Mouse (Mus musculus) hindbrain, embryonic 13.5 days (tissue): ENCODE data around the gene Zscan22. TPM values are rescaled to one million over a fixed set of nuclear protein-coding genes. Genes with fewer than 3 reads are reported as not detected.
"Not testable (repeated sequence)": the region's sequence is repeated elsewhere in the genome, so short reads cannot be mapped to it uniquely, and the experiment has no call there.

Source experiments
- ATAC-seq: fragments of 200-750 bp; cut with Nextera tagmentation; 2 replicates; pipeline ENCODE4 v1.8.0; 2017; ENCODE audit warnings: moderate TSS enrichment; ENCODE audit not compliant: low FRiP score
- H3K27ac ChIP-seq: fragments of 300-500 bp; sonication (generic); 2 replicates; pipeline ENCODE4 v1.5.1; 2015; ENCODE audit warnings: inconsistent platforms, mild to moderate bottlenecking, moderate library complexity
- H3K27me3 ChIP-seq: fragments of 300-500 bp; sonication (generic); 2 replicates; pipeline ENCODE4 v1.6.1; 2015; ENCODE audit warnings: mild to moderate bottlenecking, inconsistent platforms
- H3K36me3 ChIP-seq: fragments of 300-500 bp; sonication (generic); 2 replicates; pipeline ENCODE4 v1.6.1; 2015; ENCODE audit warnings: mild to moderate bottlenecking, inconsistent platforms
- H3K4me1 ChIP-seq: fragments of 300-500 bp; sonication (generic); replicated peaks from 2 replicates; pipeline ENCODE4 v1.6.1; 2015; ENCODE audit warnings: inconsistent platforms
- H3K4me2 ChIP-seq: fragments of 300-500 bp; sonication (generic); 2 replicates; pipeline ENCODE4 v1.6.1; 2015; ENCODE audit warnings: inconsistent platforms, mild to moderate bottlenecking, moderate library complexity
- H3K4me3 ChIP-seq: fragments of 300-500 bp; sonication (generic); 2 replicates; pipeline ENCODE4 v1.5.1; 2015; ENCODE audit warnings: mild to moderate bottlenecking, inconsistent platforms
- H3K9ac ChIP-seq: fragments of 300-500 bp; sonication (generic); 2 replicates; pipeline ENCODE4 v1.6.1; 2015; ENCODE audit warnings: mild to moderate bottlenecking, inconsistent platforms
- H3K9me3 ChIP-seq: fragments of 300-500 bp; sonication (generic); 2 replicates; pipeline ENCODE4 v1.6.1; 2016; ENCODE audit warnings: inconsistent platforms
- WGBS: fragments of 180-500 bp; shearing (Covaris S2); methylation state at CpG from one replicate; pipeline ENCODE4 v1.1.7; 2015; 5-methylcytosine and 5-hydroxymethylcytosine counted together
- polyA plus RNA-seq: library from polyadenylated mRNA; unstranded; fragments of >200 nt; fragmentation: Nextera tagmentation; extraction: Ambion mirVana; gene quantifications from 2 replicates; pipeline ENCODE4 v1.2.1, GENCODE M21; 2015

Zscan22 gene
- polyA plus RNA-seq, 1 experiment from 2014 or later = 10.9 TPM

GRCm38 (mm10) chr7:12934808-12935207 is 37.2 kb downstream of the Zscan22 start:
- Histone ChIP-seq H3K4me3 (no peak overlapping the region), H3K9ac (no peak overlapping the region), H3K36me3 (peaks cover 4% of the 10 kb centered on the region; the same call in 1 of the 2 replicates), H3K27ac (no peak overlapping the region), H3K4me1 (no peaks in the 10 kb centered on the region), H3K4me2 (no peak overlapping the region), H3K27me3 (no peaks in the 10 kb centered on the region), H3K9me3 (no peaks in the 10 kb centered on the region)
- 78% methylated on average over 3 of the region's 3 CpGs for WGBS
- no peak for ATAC-seq

GRCm38 (mm10) chr7:12937254-12937803 is 39.7 kb downstream of the Zscan22 start:
- not testable (repeated sequence) for H3K36me3 ChIP-seq, H3K4me1 ChIP-seq, ATAC-seq, H3K27me3 ChIP-seq, H3K9ac ChIP-seq, H3K4me3 ChIP-seq, H3K4me2 ChIP-seq, H3K27ac ChIP-seq, H3K9me3 ChIP-seq
- 96% methylated on average over 4 of the region's 4 CpGs for WGBS

- Histone ChIP-seq H3K9me3 (no peaks in the 10 kb centered on the region), H3K9ac (no peak overlapping the region), H3K36me3 (no peaks in the 10 kb centered on the region), H3K4me2 (no peak overlapping the region), H3K4me3 (no peak overlapping the region), H3K27me3 (no peaks in the 10 kb centered on the region), H3K27ac (no peak overlapping the region), H3K4me1 (no peaks in the 10 kb centered on the region)
- 87% methylated on average over 4 of the region's 4 CpGs for WGBS
- no peak for ATAC-seq
These were observed 43.0 kb downstream of the Zscan22 start for GRCm38 (mm10) chr7:12940599-12940998.

- Histone ChIP-seq H3K9ac (no peak overlapping the region), H3K4me2 (no peak overlapping the region), H3K36me3 (no peaks in the 10 kb centered on the region), H3K4me1 (0 out of 2 replicates have a peak, but pooled peaks cover under 1% of the 10 kb centered on the region), H3K27ac (no peak overlapping the region), H3K9me3 (no peaks in the 10 kb centered on the region), H3K27me3 (peaks cover 2% of the 10 kb centered on the region; the same call in 1 of the 2 replicates), H3K4me3 (no peak overlapping the region)
- no peak for ATAC-seq
These were observed 45.9 kb downstream of the Zscan22 start for GRCm38 (mm10) chr7:12943488-12943887.

- WGBS = 9% methylated on average over 35 of the region's 35 CpGs
- peak overlapping the region; percentile 71 for H3K9ac ChIP-seq
- H3K27me3 ChIP-seq = peaks cover 2% of the 10 kb centered on the region; the same call in 1 of the 2 replicates
- peak overlapping the region; percentile 82 for H3K4me2 ChIP-seq
- peak; percentile 98 for ATAC-seq
- H3K9me3 ChIP-seq = no peaks in the 10 kb centered on the region
- H3K4me3 ChIP-seq = peak overlapping the region; percentile 47
- peak overlapping the region; percentile 94 for H3K27ac ChIP-seq
- H3K36me3 ChIP-seq = no peaks in the 10 kb centered on the region
- peaks cover 11% of the 10 kb centered on the region for H3K4me1 ChIP-seq
These were observed 51.6 kb downstream of the Zscan22 start for GRCm38 (mm10) chr7:12949032-12949871.

- H3K36me3 ChIP-seq = no peaks in the 10 kb centered on the region
- no peaks in the 10 kb centered on the region for H3K9me3 ChIP-seq
- H3K4me2 ChIP-seq = peak overlapping the region; percentile 82
- peak; percentile 21; the same call in 1 of the 2 replicates for ATAC-seq
- H3K9ac ChIP-seq = peak overlapping the region; percentile 71
- H3K27me3 ChIP-seq = peaks cover 2% of the 10 kb centered on the region; the same call in 1 of the 2 replicates
- peak overlapping the region; percentile 47 for H3K4me3 ChIP-seq
- 12% methylated on average over 16 of the region's 16 CpGs for WGBS
- H3K4me1 ChIP-seq = peaks cover 11% of the 10 kb centered on the region
- H3K27ac ChIP-seq = peak overlapping the region; percentile 85
These were observed 52.2 kb downstream of the Zscan22 start for GRCm38 (mm10) chr7:12949872-12950229.

GRCm38 (mm10) chr7:12954896-12955295 is 57.3 kb downstream of the Zscan22 start:
- H3K9ac ChIP-seq = no peak overlapping the region
- ATAC-seq = no peak
- no peak overlapping the region for H3K4me3 ChIP-seq
- WGBS = 70% methylated on average over 3 of the region's 3 CpGs
- H3K27ac ChIP-seq = no peak overlapping the region
- H3K27me3 ChIP-seq = no peaks in the 10 kb centered on the region
- H3K9me3 ChIP-seq = no peaks in the 10 kb centered on the region
- H3K4me1 ChIP-seq = peaks cover 4% of the 10 kb centered on the region
- H3K36me3 ChIP-seq = no peaks in the 10 kb centered on the region
- no peak overlapping the region for H3K4me2 ChIP-seq

GRCm38 (mm10) chr7:12957511-12957910 is 59.9 kb downstream of the Zscan22 start:
- Histone ChIP-seq H3K27me3 (no peaks in the 10 kb centered on the region), H3K9ac (no peak overlapping the region), H3K36me3 (no peaks in the 10 kb centered on the region), H3K4me1 (peaks cover 8% of the 10 kb centered on the region; the same call in 1 of the 2 replicates), H3K4me2 (no peak overlapping the region), H3K27ac (no peak overlapping the region), H3K4me3 (no peak overlapping the region), H3K9me3 (no peaks in the 10 kb centered on the region)
- WGBS = 80% methylated on average over 5 of the region's 5 CpGs
- ATAC-seq = no peak

Other genes starting within 250 kb of the Zscan22 start
- gene Vmn2r55, start 212.8 kb upstream of the Zscan22 start, polyA plus RNA-seq = not detected in 2 replicates
- gene Vmn2r56, start 162.8 kb upstream of the Zscan22 start, polyA plus RNA-seq = not detected in 2 replicates
- gene Zscan18, start 94.2 kb upstream of the Zscan22 start, polyA plus RNA-seq = 20.1 and 22.9 TPM in 2 replicates
- gene Zfp329, start 79.0 kb upstream of the Zscan22 start, polyA plus RNA-seq = 30.6 and 31.3 TPM in 2 replicates
- 28.9 and 33.3 TPM in 2 replicates for gene Zfp110, start 63.1 kb upstream of the Zscan22 start, polyA plus RNA-seq
- 7.0 and 7.3 TPM in 2 replicates for gene Zfp128, start 16.6 kb upstream of the Zscan22 start, polyA plus RNA-seq
- 661 and 665 TPM in 2 replicates for gene Rps5, start 24.5 kb downstream of the Zscan22 start, polyA plus RNA-seq
- gene Rnf225, start 29.6 kb downstream of the Zscan22 start, polyA plus RNA-seq = 0.70 TPM in 2 replicates
- gene Zfp324, start 68.0 kb downstream of the Zscan22 start, polyA plus RNA-seq = 13.6 and 13.7 TPM in 2 replicates
- gene Zfp446, start 80.0 kb downstream of the Zscan22 start, polyA plus RNA-seq = 12.4 and 13.2 TPM in 2 replicates
- 0.19 and 0.44 TPM in 2 replicates for gene Slc27a5, start 100.4 kb downstream of the Zscan22 start, polyA plus RNA-seq
- gene Trim28, start 101.3 kb downstream of the Zscan22 start, polyA plus RNA-seq = 216 and 239 TPM in 2 replicates
- gene Zbtb45, start 112.2 kb downstream of the Zscan22 start, polyA plus RNA-seq = 37.0 and 37.4 TPM in 2 replicates
- gene Chmp2a, start 137.0 kb downstream of the Zscan22 start, polyA plus RNA-seq = 181 and 184 TPM in 2 replicates
- 80.3 and 95.9 TPM in 2 replicates for gene Ube2m, start 140.5 kb downstream of the Zscan22 start, polyA plus RNA-seq
- 6.0 and 6.7 TPM in 2 replicates for gene Mzf1, start 156.9 kb downstream of the Zscan22 start, polyA plus RNA-seq
- 0.03 and 0.04 TPM in 2 replicates for gene Vmn1r85, start 197.4 kb downstream of the Zscan22 start, polyA plus RNA-seq
- gene Vmn1r86, start 222.1 kb downstream of the Zscan22 start, polyA plus RNA-seq = not detected in 2 replicates
- gene Vmn1r87, start 242.3 kb downstream of the Zscan22 start, polyA plus RNA-seq = not detected in 2 replicates